Mouse (Mus musculus): ENCODE measurements around the gene Rnf149. TPM values are rescaled to one million over a fixed set of nuclear protein-coding genes. Genes with fewer than 3 reads are reported as not detected.

The Rnf149 gene
- polyA plus RNA-seq, 1 experiment from 2014 or later: 21.2 TPM

DNA sequence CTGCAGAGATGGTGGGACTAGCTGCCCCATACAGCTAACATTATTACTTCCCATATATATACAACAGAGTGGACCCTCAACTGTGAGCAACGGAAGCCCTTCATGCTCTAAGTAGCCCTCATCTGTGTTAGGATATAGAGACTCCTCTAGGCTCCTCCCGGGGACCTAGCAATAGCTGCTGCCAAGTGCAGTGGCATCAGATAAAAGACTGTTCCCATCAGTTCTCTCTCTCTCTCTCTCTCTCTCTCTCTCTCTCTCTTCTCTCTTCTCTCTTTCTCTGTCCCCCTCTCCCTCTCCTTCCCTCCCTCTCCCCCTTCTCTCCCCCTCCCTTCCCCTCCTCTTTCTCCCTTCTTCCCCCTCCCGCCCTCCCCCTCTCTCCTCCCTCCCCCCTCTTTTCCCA, 4.0 kb upstream of the Rnf149 start:
- no peak for ATAC-seq (ENCODE audit: insufficient read depth, low FRiP score)
- Histone ChIP-seq H3K27me3 (ENCODE audit: control insufficient read depth, insufficient read depth, low read length) (no peaks in the 10 kb centered on the region), H3K27ac (ENCODE audit: low read length) (no peak overlapping the region), H3K9ac (ENCODE audit: low read length) (no peak overlapping the region), H3K4me3 (replicated peaks; ENCODE audit: low read length) (no peak overlapping the region), H3K4me2 (ENCODE audit: low read depth, low read length) (no peak overlapping the region), H3K4me1 (ENCODE audit: control insufficient read depth, insufficient read depth, low read length) (peaks cover 3% of the 10 kb centered on the region; the same call in 1 of the 2 replicates), H3K36me3 (ENCODE audit: control insufficient read depth, insufficient read depth, low read length) (no peaks in the 10 kb centered on the region), H3K9me3 (replicated peaks; ENCODE audit: control insufficient read depth, low read length) (no peaks in the 10 kb centered on the region)
- 67% methylated on average over 2 of the region's 3 CpGs for WGBS

DNA sequence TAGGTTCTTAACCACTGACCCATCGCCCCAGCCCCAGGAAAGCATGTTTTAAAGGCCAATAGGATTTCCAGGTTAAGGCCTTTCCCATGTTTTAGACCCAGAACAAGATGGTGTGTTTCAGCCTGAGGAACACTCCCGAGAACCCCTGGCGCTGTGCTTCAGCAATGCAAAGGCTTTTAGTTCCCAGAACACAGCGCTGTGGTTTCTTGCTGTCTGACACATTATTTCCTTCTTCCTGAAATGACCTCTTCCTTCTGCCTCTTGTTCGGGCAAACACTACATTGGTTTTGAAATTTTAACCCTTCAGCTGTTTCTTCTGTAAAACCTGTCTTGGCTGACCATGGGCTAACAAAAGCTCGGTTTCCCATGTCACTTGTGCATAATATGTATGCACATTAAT, 1.9 kb upstream of the Rnf149 start:
- H3K4me2 ChIP-seq (ENCODE audit: low read depth, low read length): no peak overlapping the region
- ATAC-seq (ENCODE audit: insufficient read depth, low FRiP score): no peak
- 67% methylated on average over 6 of the region's 6 CpGs for WGBS

DNA sequence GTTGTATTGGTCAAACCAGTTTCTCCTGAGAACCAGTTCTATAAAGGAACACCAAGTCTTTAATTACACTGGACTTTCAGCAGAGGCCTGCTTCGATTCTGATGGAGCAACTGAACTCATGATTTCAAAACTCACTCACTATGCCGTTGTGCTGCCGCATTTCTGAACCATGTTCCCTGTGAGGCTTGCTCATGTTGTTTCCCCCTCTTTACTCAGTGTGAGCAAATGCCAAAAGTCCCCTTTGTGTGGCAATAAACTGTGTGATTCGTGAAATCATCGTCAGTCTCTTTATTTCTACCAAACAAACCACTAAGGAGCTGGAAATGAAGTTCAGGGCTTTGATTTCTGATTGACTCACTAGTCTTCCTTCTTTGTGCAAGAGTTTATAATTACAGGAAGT, 1.2 kb upstream of the Rnf149 start:
- 78% methylated on average over 5 of the region's 5 CpGs for WGBS
- no peak for ATAC-seq (ENCODE audit: insufficient read depth, low FRiP score)
- H3K9ac ChIP-seq (ENCODE audit: low read length): no peak overlapping the region
- H3K27ac ChIP-seq (ENCODE audit: low read length): peak overlapping the region; percentile 60
- H3K9me3 ChIP-seq (replicated peaks; ENCODE audit: control insufficient read depth, low read length): no peaks in the 10 kb centered on the region
- H3K4me1 ChIP-seq (ENCODE audit: control insufficient read depth, insufficient read depth, low read length): peaks cover 15% of the 10 kb centered on the region
- no peak overlapping the region for H3K4me2 ChIP-seq (ENCODE audit: low read depth, low read length)
- H3K27me3 ChIP-seq (ENCODE audit: control insufficient read depth, insufficient read depth, low read length): no peaks in the 10 kb centered on the region
- no peak overlapping the region for H3K4me3 ChIP-seq (replicated peaks; ENCODE audit: low read length)
- H3K36me3 ChIP-seq (ENCODE audit: control insufficient read depth, insufficient read depth, low read length): no peaks in the 10 kb centered on the region

More for the DNA sequence above, 1.9 kb upstream of the Rnf149 start:
- Histone ChIP-seq H3K36me3 (ENCODE audit: control insufficient read depth, insufficient read depth, low read length) (no peaks in the 10 kb centered on the region), H3K9me3 (replicated peaks; ENCODE audit: control insufficient read depth, low read length) (no peaks in the 10 kb centered on the region), H3K4me1 (ENCODE audit: control insufficient read depth, insufficient read depth, low read length) (peaks cover 15% of the 10 kb centered on the region), H3K4me3 (replicated peaks; ENCODE audit: low read length) (no peak overlapping the region), H3K9ac (ENCODE audit: low read length) (no peak overlapping the region), H3K27me3 (ENCODE audit: control insufficient read depth, insufficient read depth, low read length) (no peaks in the 10 kb centered on the region), H3K27ac (ENCODE audit: low read length) (peak overlapping the region; percentile 47; the same call in 1 of the 2 replicates)

- WGBS: under 1% methylated on average over 87 of the region's 88 CpGs
- Histone ChIP-seq H3K9ac (ENCODE audit: low read length) (peak overlapping the region; percentile 98), H3K36me3 (ENCODE audit: control insufficient read depth, insufficient read depth, low read length) (no peaks in the 10 kb centered on the region), H3K9me3 (replicated peaks; ENCODE audit: control insufficient read depth, low read length) (no peaks in the 10 kb centered on the region), H3K27me3 (ENCODE audit: control insufficient read depth, insufficient read depth, low read length) (no peaks in the 10 kb centered on the region), H3K4me3 (replicated peaks; ENCODE audit: low read length) (peak overlapping the region; percentile 95), H3K27ac (ENCODE audit: low read length) (peak overlapping the region; percentile 99), H3K4me1 (ENCODE audit: control insufficient read depth, insufficient read depth, low read length) (peaks cover 15% of the 10 kb centered on the region), H3K4me2 (ENCODE audit: low read depth, low read length) (peak overlapping the region; percentile 67)
- peak; percentile 68 for ATAC-seq (ENCODE audit: insufficient read depth, low FRiP score)
Measured at GRCm38 (mm10) chr1:39576431-39577243, 568 bp downstream of the Rnf149 start.

DNA sequence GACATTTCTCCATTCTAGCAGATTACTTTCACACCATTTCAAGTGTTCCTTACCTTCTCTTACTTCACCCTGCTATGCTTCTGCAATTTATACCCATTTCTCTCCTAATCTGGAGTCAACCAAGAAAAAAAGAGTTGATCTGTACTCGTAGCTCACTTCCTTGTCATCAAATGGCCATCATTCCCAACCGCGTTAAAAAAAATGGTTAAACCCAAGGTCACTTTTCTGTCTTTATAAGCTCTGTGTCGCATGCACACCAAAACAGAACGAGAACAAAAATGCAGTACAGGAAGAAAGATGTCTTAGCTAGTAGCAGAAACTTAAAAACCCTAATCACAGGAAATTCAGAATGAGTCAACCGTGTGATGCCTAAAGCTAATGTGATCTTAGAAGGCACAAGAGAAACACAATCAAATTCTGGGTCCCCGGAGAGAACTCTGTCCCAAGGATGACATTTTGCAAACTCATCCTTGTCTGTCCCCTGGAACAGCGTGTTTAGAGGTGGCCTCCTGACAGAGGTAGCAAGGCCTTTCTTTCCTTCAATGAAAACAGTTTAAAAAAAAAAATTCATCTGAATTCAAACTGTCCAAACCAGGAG, 1.3 kb downstream of the Rnf149 start:
- H3K9ac ChIP-seq (ENCODE audit: low read length): peak overlapping the region; percentile 98
- H3K9me3 ChIP-seq (replicated peaks; ENCODE audit: control insufficient read depth, low read length): no peaks in the 10 kb centered on the region
- peak overlapping the region; percentile 67 for H3K4me2 ChIP-seq (ENCODE audit: low read depth, low read length)
- H3K4me3 ChIP-seq (replicated peaks; ENCODE audit: low read length): peak overlapping the region; percentile 95
- no peaks in the 10 kb centered on the region for H3K36me3 ChIP-seq (ENCODE audit: control insufficient read depth, insufficient read depth, low read length)
- peaks cover 15% of the 10 kb centered on the region for H3K4me1 ChIP-seq (ENCODE audit: control insufficient read depth, insufficient read depth, low read length)
- no peak for ATAC-seq (ENCODE audit: insufficient read depth, low FRiP score)
- no peaks in the 10 kb centered on the region for H3K27me3 ChIP-seq (ENCODE audit: control insufficient read depth, insufficient read depth, low read length)
- WGBS: 9% methylated on average over 8 of the region's 8 CpGs
- peak overlapping the region; percentile 99 for H3K27ac ChIP-seq (ENCODE audit: low read length)

GRCm38 (mm10) chr1:39573890-39574289, 3.3 kb downstream of the Rnf149 start:
- H3K4me2 ChIP-seq (ENCODE audit: low read depth, low read length): no peak overlapping the region
- ATAC-seq (ENCODE audit: insufficient read depth, low FRiP score): no peak

GRCm38 (mm10) chr1:39571653-39572052, 5.6 kb downstream of the Rnf149 start:
- 45% methylated on average over 6 of the region's 6 CpGs for WGBS
- no peak for ATAC-seq (ENCODE audit: insufficient read depth, low FRiP score)
- H3K4me2 ChIP-seq (ENCODE audit: low read depth, low read length): no peak overlapping the region
- H3K4me3 ChIP-seq (replicated peaks; ENCODE audit: low read length): no peak overlapping the region
- H3K27me3 ChIP-seq (ENCODE audit: control insufficient read depth, insufficient read depth, low read length): no peaks in the 10 kb centered on the region
- H3K27ac ChIP-seq (ENCODE audit: low read length): no peak overlapping the region
- H3K9ac ChIP-seq (ENCODE audit: low read length): no peak overlapping the region
- H3K9me3 ChIP-seq (replicated peaks; ENCODE audit: control insufficient read depth, low read length): no peaks in the 10 kb centered on the region
- H3K36me3 ChIP-seq (ENCODE audit: control insufficient read depth, insufficient read depth, low read length): no peaks in the 10 kb centered on the region
- peaks cover 12% of the 10 kb centered on the region for H3K4me1 ChIP-seq (ENCODE audit: control insufficient read depth, insufficient read depth, low read length)

More at GRCm38 (mm10) chr1:39573890-39574289, 3.3 kb downstream of the Rnf149 start:
- Histone ChIP-seq H3K4me3 (replicated peaks; ENCODE audit: low read length) (no peak overlapping the region), H3K9ac (ENCODE audit: low read length) (no peak overlapping the region), H3K27ac (ENCODE audit: low read length) (no peak overlapping the region), H3K36me3 (ENCODE audit: control insufficient read depth, insufficient read depth, low read length) (no peaks in the 10 kb centered on the region), H3K27me3 (ENCODE audit: control insufficient read depth, insufficient read depth, low read length) (no peaks in the 10 kb centered on the region), H3K4me1 (ENCODE audit: control insufficient read depth, insufficient read depth, low read length) (peaks cover 15% of the 10 kb centered on the region), H3K9me3 (replicated peaks; ENCODE audit: control insufficient read depth, low read length) (no peaks in the 10 kb centered on the region)
- 60% methylated on average over 7 of the region's 7 CpGs for WGBS

- no peak for ATAC-seq (ENCODE audit: insufficient read depth, low FRiP score)
- no peak overlapping the region for H3K9ac ChIP-seq (ENCODE audit: low read length)
- no peak overlapping the region for H3K4me3 ChIP-seq (replicated peaks; ENCODE audit: low read length)
Measured at GRCm38 (mm10) chr1:39568079-39568478, 9.1 kb downstream of the Rnf149 start.

DNA sequence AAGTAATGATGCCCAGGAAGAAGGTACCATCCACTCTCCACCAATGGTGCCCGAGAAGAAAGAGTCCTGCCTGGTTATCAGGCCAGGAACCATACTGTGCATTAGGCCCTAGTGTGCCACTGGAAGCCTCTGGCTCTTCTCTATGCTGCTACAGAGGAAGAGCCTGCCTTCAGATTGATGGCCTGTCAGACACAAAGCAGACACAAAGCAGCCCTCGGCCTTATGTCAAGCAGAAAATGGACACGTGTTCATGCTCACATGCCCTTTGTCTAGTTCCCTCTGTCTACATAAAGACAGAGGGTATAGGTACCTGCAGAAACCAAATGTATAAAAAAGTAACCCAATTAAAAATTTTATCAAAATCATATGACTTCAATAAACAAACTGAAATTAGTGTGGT, 12.6 kb downstream of the Rnf149 start:
- no peaks in the 10 kb centered on the region for H3K36me3 ChIP-seq (ENCODE audit: control insufficient read depth, insufficient read depth, low read length)
- H3K4me3 ChIP-seq (replicated peaks; ENCODE audit: low read length): no peak overlapping the region
- H3K9me3 ChIP-seq (replicated peaks; ENCODE audit: control insufficient read depth, low read length): no peaks in the 10 kb centered on the region
- no peak overlapping the region for H3K9ac ChIP-seq (ENCODE audit: low read length)
- no peaks in the 10 kb centered on the region for H3K27me3 ChIP-seq (ENCODE audit: control insufficient read depth, insufficient read depth, low read length)
- H3K4me1 ChIP-seq (ENCODE audit: control insufficient read depth, insufficient read depth, low read length): no peaks in the 10 kb centered on the region; the same call in 1 of the 2 replicates
- no peak overlapping the region for H3K27ac ChIP-seq (ENCODE audit: low read length)
- 44% methylated on average over 3 of the region's 3 CpGs for WGBS
- no peak overlapping the region for H3K4me2 ChIP-seq (ENCODE audit: low read depth, low read length)
- no peak for ATAC-seq (ENCODE audit: insufficient read depth, low FRiP score)

More at GRCm38 (mm10) chr1:39568079-39568478, 9.1 kb downstream of the Rnf149 start:
- H3K27me3 ChIP-seq (ENCODE audit: control insufficient read depth, insufficient read depth, low read length): no peaks in the 10 kb centered on the region
- H3K9me3 ChIP-seq (replicated peaks; ENCODE audit: control insufficient read depth, low read length): no peaks in the 10 kb centered on the region
- no peaks in the 10 kb centered on the region for H3K36me3 ChIP-seq (ENCODE audit: control insufficient read depth, insufficient read depth, low read length)
- H3K4me2 ChIP-seq (ENCODE audit: low read depth, low read length): no peak overlapping the region
- no peak overlapping the region for H3K27ac ChIP-seq (ENCODE audit: low read length)
- no peaks in the 10 kb centered on the region; the same call in 1 of the 2 replicates for H3K4me1 ChIP-seq (ENCODE audit: control insufficient read depth, insufficient read depth, low read length)

Measured in stomach, embryonic 16.5 days (tissue).